Mouse (Mus musculus) liver, embryonic 15.5 days (tissue): ENCODE data around the gene Gm43518. TPM values are rescaled to one million over a fixed set of nuclear protein-coding genes. Genes with fewer than 3 reads are reported as not detected.

ENCODE experiments used
- ATAC-seq: fragments of 200-750 bp; cut with Nextera tagmentation; 2 replicates; pipeline ENCODE4 v1.8.0; 2017; ENCODE audit warnings: moderate number of reproducible peaks, mild to moderate bottlenecking, moderate library complexity; ENCODE audit not compliant: insufficient read depth
- H3K27ac ChIP-seq: fragments of 300-500 bp; sonication (generic); replicated peaks from 2 replicates; pipeline ENCODE4 v1.5.1; 2015; ENCODE audit warnings: mild to moderate bottlenecking, inconsistent platforms
- H3K27me3 ChIP-seq: fragments of 300-500 bp; sonication (generic); 2 replicates; pipeline ENCODE4 v1.6.1; 2015; ENCODE audit warnings: mild to moderate bottlenecking, inconsistent platforms
- H3K36me3 ChIP-seq: fragments of 300-500 bp; sonication (generic); replicated peaks from 2 replicates; pipeline ENCODE4 v1.6.1; 2015; ENCODE audit warnings: moderate library complexity, mild to moderate bottlenecking, inconsistent platforms
- H3K4me1 ChIP-seq: fragments of 300-500 bp; sonication (generic); replicated peaks from 2 replicates; pipeline ENCODE4 v1.6.1; 2015; ENCODE audit warnings: inconsistent platforms
- H3K4me2 ChIP-seq: fragments of 300-500 bp; sonication (generic); 2 replicates; pipeline ENCODE4 v1.6.1; 2015; ENCODE audit warnings: moderate library complexity, mild to moderate bottlenecking, inconsistent platforms
- H3K4me3 ChIP-seq: fragments of 300-500 bp; sonication (generic); replicated peaks from 2 replicates; pipeline ENCODE4 v1.5.1; 2015; ENCODE audit warnings: mild to moderate bottlenecking, inconsistent platforms
- H3K9ac ChIP-seq: fragments of 300-500 bp; sonication (generic); 2 replicates; pipeline ENCODE4 v1.6.1; 2015; ENCODE audit warnings: moderate library complexity, mild to moderate bottlenecking, inconsistent platforms
- H3K9me3 ChIP-seq: fragments of 300-500 bp; sonication (generic); replicated peaks from 2 replicates; pipeline ENCODE4 v1.6.1; 2016; ENCODE audit warnings: inconsistent platforms
- WGBS: fragments of 180-500 bp; shearing (Covaris S2); methylation state at CpG from one replicate; pipeline ENCODE4 v1.1.7; 2015; ENCODE audit warnings: mixed read lengths; ENCODE audit not compliant: insufficient replicate concordance; 5-methylcytosine and 5-hydroxymethylcytosine counted together
- polyA plus RNA-seq: library from polyadenylated mRNA; unstranded; fragments of >200 nt; fragmentation: Nextera tagmentation; extraction: Ambion mirVana; gene quantifications from 2 replicates; pipeline ENCODE4 v1.2.1, GENCODE M21; 2015

Gm43518 gene
- polyA plus RNA-seq, 1 experiment from 2014 or later = 1.2 TPM

DNA sequence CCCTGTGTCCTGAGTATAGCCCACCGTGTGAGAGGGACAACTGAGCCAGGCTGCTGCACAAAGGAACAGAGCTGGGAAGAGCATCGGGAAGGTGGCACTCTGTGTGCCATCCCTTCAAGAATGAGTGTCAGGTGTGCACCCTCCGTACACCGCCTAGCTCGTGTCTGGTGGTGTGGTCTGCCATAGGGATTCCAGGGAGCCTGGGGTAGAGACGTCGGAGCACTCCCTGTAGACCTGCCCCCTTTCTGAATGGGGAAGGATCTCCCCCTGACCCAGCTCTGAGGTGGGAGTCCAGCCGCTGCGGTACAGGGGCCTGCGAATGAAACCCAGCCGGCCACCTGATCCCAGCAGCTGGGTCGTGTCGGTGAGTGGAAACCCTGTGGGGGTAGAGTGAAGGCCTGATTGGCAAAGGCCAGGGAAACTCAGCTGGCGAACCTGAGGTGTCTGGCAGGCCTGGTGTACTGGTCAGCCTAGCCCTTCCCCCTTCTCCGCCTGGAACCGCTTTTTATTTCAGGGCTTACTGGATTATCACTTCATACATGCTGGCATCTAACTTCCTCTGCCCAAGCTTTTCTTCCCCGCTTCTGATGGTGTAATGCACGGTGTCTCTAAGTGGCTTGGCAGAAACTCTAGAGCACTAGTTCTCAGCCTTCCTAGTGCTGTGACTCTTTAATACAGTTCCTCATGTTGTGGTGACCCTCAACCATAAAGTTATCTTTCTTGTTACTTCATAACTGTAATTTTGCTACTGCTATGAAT is 52.2 kb downstream of the Gm43518 start:
- peaks cover 15% of the 10 kb centered on the region for H3K27me3 ChIP-seq
- WGBS = 72% methylated on average over 18 of the region's 18 CpGs
- no peak for ATAC-seq
- no peak overlapping the region for H3K27ac ChIP-seq
- H3K9ac ChIP-seq = no peak overlapping the region
- H3K9me3 ChIP-seq = no peaks in the 10 kb centered on the region
- H3K4me2 ChIP-seq = no peak overlapping the region
- no peak overlapping the region for H3K4me3 ChIP-seq
- H3K36me3 ChIP-seq = 0 out of 2 replicates have a peak, but pooled peaks cover 3% of the 10 kb centered on the region
- H3K4me1 ChIP-seq = peaks cover 63% of the 10 kb centered on the region

DNA sequence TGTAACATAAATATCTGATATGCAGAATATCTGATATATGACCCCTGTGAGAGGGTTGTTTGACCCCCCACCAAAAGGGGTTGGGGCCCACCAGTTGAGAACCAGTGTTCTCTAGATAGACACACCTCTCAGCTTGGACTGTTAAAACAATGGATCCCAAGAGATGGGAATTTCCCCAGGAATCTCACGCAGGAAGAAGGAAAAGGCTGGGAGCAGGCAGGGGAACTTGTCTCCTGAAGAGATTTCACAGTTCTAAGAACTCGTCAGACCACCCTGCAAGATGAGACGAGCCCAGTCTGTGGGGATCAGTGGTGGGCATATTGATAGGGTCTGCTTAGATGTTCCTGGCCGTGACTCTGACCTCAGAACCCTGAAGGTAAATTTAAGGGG is 52.8 kb downstream of the Gm43518 start:
- ATAC-seq = no peak
- H3K4me1 ChIP-seq = peaks cover 60% of the 10 kb centered on the region

DNA sequence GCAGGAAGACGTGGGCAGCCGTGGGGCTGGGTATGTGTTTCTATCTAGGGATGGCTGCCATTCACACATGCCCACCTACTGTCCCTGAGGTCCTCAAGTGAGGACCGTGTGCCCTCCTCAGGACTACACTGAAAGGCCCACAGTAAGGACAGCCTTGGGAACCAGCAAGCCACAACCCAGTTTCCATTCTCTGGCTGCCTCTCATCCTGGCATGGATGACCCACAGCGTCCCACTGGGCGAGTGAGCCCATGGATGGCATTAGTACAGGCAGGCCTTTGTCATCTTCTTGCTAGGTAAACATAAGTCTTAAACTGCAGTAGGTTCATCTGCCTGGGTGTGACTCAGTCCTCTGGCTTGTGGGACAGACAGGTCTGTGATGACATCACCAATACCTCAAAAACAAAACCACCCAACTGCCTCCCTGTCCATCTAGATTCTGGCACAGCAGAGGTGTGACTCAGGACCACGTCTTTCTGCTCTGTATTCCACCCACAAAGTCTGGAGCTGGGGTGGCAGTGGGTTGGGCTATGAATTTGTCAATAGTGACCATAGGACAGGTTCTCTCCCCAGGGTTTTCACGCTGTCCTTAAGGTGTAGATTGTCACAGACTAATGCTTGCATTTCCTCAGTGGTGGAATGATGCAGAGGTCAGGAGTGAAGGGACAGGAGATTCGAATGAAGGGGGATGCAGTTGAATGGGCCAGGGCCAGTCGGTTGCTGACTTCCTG is 53.5 kb downstream of the Gm43518 start:
- Histone ChIP-seq H3K4me3 (no peak overlapping the region), H3K9ac (no peak overlapping the region), H3K9me3 (no peaks in the 10 kb centered on the region), H3K27me3 (0 out of 2 replicates have a peak, but pooled peaks cover 7% of the 10 kb centered on the region), H3K36me3 (0 out of 2 replicates have a peak, but pooled peaks cover 4% of the 10 kb centered on the region), H3K4me2 (no peak overlapping the region), H3K4me1 (peaks cover 58% of the 10 kb centered on the region), H3K27ac (no peak overlapping the region)
- WGBS = 54% methylated on average over 9 of the region's 9 CpGs
- ATAC-seq = no peak

More for the DNA sequence above, 52.8 kb downstream of the Gm43518 start:
- no peak overlapping the region for H3K9ac ChIP-seq
- peaks cover 10% of the 10 kb centered on the region; the same call in 1 of the 2 replicates for H3K27me3 ChIP-seq
- WGBS = 55% methylated on average over 4 of the region's 4 CpGs
- no peak overlapping the region for H3K4me2 ChIP-seq
- H3K9me3 ChIP-seq = no peaks in the 10 kb centered on the region
- no peak overlapping the region for H3K4me3 ChIP-seq
- H3K36me3 ChIP-seq = 0 out of 2 replicates have a peak, but pooled peaks cover 4% of the 10 kb centered on the region
- H3K27ac ChIP-seq = no peak overlapping the region

DNA sequence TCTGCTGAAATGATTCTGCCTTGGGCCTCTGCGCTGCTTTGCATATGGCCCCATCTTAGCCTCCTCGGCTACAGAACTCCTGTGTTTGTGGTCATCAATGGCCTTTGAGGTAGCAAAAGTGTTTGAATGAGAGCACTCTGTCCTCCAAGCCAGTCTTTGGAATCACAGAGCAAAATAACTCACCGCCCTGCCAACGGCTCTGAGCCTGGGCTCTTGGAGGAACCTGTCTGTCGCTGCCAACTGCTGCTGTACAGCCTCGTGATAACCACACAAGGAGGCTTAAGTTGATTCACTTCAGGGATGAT is 54.0 kb downstream of the Gm43518 start:
- 57% methylated on average over 6 of the region's 6 CpGs for WGBS
- no peak for ATAC-seq
- H3K9me3 ChIP-seq = no peaks in the 10 kb centered on the region
- no peak overlapping the region for H3K4me2 ChIP-seq
- no peak overlapping the region for H3K9ac ChIP-seq
- H3K4me1 ChIP-seq = peaks cover 55% of the 10 kb centered on the region
- 0 out of 2 replicates have a peak, but pooled peaks cover 3% of the 10 kb centered on the region for H3K27me3 ChIP-seq
- 0 out of 2 replicates have a peak, but pooled peaks cover 4% of the 10 kb centered on the region for H3K36me3 ChIP-seq
- no peak overlapping the region for H3K4me3 ChIP-seq
- H3K27ac ChIP-seq = no peak overlapping the region

DNA sequence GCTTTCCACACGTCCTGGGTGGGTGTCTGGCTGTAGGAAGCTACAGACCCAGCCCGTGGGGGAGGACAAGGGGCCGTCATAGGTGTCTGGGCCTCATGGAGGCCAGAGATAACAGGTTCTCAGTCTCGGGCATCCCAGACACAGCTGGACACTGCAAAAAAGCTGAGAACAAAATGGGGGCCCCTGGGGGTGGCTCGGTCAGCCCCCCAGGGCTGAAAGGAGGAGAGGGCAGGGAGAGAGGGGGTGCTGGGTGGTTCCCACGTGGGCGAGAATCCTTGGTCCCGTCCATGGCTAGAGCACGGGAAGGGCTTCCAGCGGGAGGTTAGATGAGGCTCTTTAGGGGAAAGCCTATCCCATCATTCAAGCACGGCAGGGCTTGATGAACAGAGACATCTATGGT is 55.6 kb downstream of the Gm43518 start:
- 57% methylated on average over 11 of the region's 11 CpGs for WGBS
- H3K9me3 ChIP-seq = no peaks in the 10 kb centered on the region
- no peak overlapping the region for H3K4me2 ChIP-seq
- no peaks in the 10 kb centered on the region for H3K27me3 ChIP-seq
- no peak overlapping the region for H3K4me3 ChIP-seq
- H3K36me3 ChIP-seq = 0 out of 2 replicates have a peak, but pooled peaks cover 4% of the 10 kb centered on the region
- no peak for ATAC-seq
- H3K27ac ChIP-seq = no peak overlapping the region
- H3K9ac ChIP-seq = no peak overlapping the region
- peaks cover 56% of the 10 kb centered on the region for H3K4me1 ChIP-seq

DNA sequence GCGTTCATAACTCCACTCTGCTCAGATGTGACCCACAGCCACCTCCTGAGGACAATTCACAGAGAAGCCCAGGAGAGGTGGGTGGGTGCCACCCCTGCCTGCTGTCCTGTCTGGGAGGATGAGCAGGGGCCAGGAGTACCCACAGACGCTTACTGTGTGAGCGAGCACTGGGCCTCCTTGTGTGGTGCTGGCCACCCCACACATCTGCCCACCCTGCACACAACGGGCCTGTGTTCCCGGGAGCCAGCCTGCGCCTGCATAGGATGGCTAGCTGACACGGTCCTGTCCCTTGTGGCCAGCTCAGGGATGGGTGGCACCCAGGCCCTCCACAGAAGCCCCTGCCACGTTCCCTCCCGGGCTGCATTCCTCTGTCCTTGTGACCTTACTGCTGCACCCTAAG is 58.2 kb downstream of the Gm43518 start:
- peaks cover 40% of the 10 kb centered on the region for H3K4me1 ChIP-seq
- H3K9ac ChIP-seq = no peak overlapping the region
- no peaks in the 10 kb centered on the region for H3K27me3 ChIP-seq
- H3K4me2 ChIP-seq = no peak overlapping the region
- H3K9me3 ChIP-seq = no peaks in the 10 kb centered on the region
- no peak overlapping the region for H3K4me3 ChIP-seq
- 71% methylated on average over 9 of the region's 9 CpGs for WGBS
- no peak for ATAC-seq
- H3K36me3 ChIP-seq = 0 out of 2 replicates have a peak, but pooled peaks cover 6% of the 10 kb centered on the region
- no peak overlapping the region for H3K27ac ChIP-seq

DNA sequence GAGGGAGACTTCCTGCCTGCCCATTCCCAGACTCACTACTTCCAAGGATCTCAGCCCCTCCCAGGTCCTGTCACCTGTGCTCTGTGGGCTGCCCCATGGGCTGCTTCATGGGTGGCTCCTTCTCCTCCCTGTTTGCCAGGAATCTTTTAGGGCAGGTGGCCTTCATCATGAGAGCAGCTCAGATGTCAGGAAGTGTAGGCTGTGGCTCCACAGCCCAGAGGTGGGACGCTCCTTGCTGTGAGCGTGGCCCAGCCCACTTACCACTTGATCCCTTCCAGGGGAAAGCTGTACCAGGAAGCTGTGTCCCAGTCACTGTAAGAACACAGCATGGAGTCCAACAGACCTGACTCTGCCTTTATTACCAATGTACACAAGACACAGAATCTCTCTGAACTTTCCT is 59.7 kb downstream of the Gm43518 start:
- no peaks in the 10 kb centered on the region for H3K27me3 ChIP-seq
- ATAC-seq = no peak
- 58% methylated on average over 2 of the region's 2 CpGs for WGBS
- no peak overlapping the region for H3K27ac ChIP-seq
- no peak overlapping the region for H3K4me3 ChIP-seq
- H3K9ac ChIP-seq = no peak overlapping the region
- 0 out of 2 replicates have a peak, but pooled peaks cover 13% of the 10 kb centered on the region for H3K36me3 ChIP-seq
- no peaks in the 10 kb centered on the region for H3K9me3 ChIP-seq
- no peak overlapping the region for H3K4me2 ChIP-seq
- peaks cover 35% of the 10 kb centered on the region for H3K4me1 ChIP-seq

DNA sequence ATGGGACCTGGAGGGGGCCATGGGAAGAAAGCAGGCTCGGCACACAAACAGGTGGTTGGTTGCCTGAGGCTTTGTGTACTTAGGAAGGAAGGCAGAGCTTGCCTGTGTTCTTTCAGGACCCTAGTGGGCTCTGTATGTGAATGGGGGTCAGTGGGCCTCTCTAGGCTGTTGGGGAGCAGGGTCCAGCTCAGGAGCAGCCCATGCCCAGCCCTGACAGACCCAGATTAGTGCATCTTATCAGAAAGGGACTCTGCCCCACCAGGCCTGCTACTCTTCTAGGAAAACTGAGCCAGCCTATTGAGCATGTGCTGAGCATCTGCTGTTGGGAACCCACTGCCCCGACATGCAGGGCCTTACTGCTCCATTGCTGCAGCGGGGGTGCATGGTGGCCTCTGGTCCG is 60.3 kb downstream of the Gm43518 start:
- WGBS = 59% methylated on average over 4 of the region's 4 CpGs
- Histone ChIP-seq H3K4me1 (peaks cover 32% of the 10 kb centered on the region), H3K36me3 (0 out of 2 replicates have a peak, but pooled peaks cover 13% of the 10 kb centered on the region), H3K4me3 (no peak overlapping the region), H3K27ac (no peak overlapping the region), H3K9me3 (no peaks in the 10 kb centered on the region), H3K9ac (no peak overlapping the region), H3K27me3 (no peaks in the 10 kb centered on the region), H3K4me2 (no peak overlapping the region)
- no peak for ATAC-seq

Other genes starting within 250 kb of the Gm43518 start
- 10.8 and 11.9 TPM in 2 replicates for gene Clip1, start 242.8 kb upstream of the Gm43518 start, polyA plus RNA-seq
- gene Zcchc8, start 206.3 kb upstream of the Gm43518 start, polyA plus RNA-seq = 25.6 and 28.6 TPM in 2 replicates
- gene Rsrc2, start 178.0 kb upstream of the Gm43518 start, polyA plus RNA-seq = 30.1 and 34.2 TPM in 2 replicates
- gene Kntc1, start 177.7 kb upstream of the Gm43518 start, polyA plus RNA-seq = 19.9 and 21.3 TPM in 2 replicates
- 0.18 and 0.32 TPM in 2 replicates for gene Hcar2, start 61.9 kb upstream of the Gm43518 start, polyA plus RNA-seq
- 0.10 and 0.13 TPM in 2 replicates for gene Hcar1, start 47.4 kb upstream of the Gm43518 start, polyA plus RNA-seq
- 30.9 and 42.8 TPM in 2 replicates for gene Denr, start 20.2 kb upstream of the Gm43518 start, polyA plus RNA-seq
- gene Ccdc62, start 3.3 kb downstream of the Gm43518 start, polyA plus RNA-seq = 2.5 and 3.2 TPM in 2 replicates
- 11.4 and 12.9 TPM in 2 replicates for gene Hip1r, start 46.2 kb downstream of the Gm43518 start, polyA plus RNA-seq
- 16.5 and 17.3 TPM in 2 replicates for gene Vps37b, start 104.9 kb downstream of the Gm43518 start, polyA plus RNA-seq
- 6.1 and 7.1 TPM in 2 replicates for gene Abcb9, start 168.4 kb downstream of the Gm43518 start, polyA plus RNA-seq
- 14.2 and 15.2 TPM in 2 replicates for gene Ogfod2, start 184.9 kb downstream of the Gm43518 start, polyA plus RNA-seq
- gene Arl6ip4, start 188.7 kb downstream of the Gm43518 start, polyA plus RNA-seq = 52.1 and 53.5 TPM in 2 replicates